Mouse (Mus musculus) G1E (cell line): ENCODE measurements around the gene Clk1.

Source experiments
- GATA1 ChIP-seq: IDR thresholded peaks from 2 replicates; pipeline ENCODE4 v1.6.1; 2012; ENCODE audit warnings: borderline replicate concordance, low read length, inconsistent platforms, mixed read lengths
- POLR2AphosphoS5 ChIP-seq: IDR thresholded peaks from 2 replicates; pipeline ENCODE4 v1.6.1; 2012; ENCODE audit warnings: low read depth, low read length, inconsistent platforms; ENCODE audit not compliant: insufficient replicate concordance

GRCm38 (mm10) chr1:58401396-58401795, 22.5 kb downstream of the Clk1 start:
- TF ChIP-seq GATA1, result no peak
- no peak for TF ChIP-seq POLR2AphosphoS5
